Mouse (Mus musculus) heart, adult 9 months (tissue): Measurements from ENCODE around the gene Tmem269.

Source experiments
- DNase-seq, 2 experiments: peaks; one replicate each; pipeline ENCODE4 v3.0.0; 2022; ENCODE audit warnings: low spot score in 2 of 2

Tmem269 gene

DNA sequence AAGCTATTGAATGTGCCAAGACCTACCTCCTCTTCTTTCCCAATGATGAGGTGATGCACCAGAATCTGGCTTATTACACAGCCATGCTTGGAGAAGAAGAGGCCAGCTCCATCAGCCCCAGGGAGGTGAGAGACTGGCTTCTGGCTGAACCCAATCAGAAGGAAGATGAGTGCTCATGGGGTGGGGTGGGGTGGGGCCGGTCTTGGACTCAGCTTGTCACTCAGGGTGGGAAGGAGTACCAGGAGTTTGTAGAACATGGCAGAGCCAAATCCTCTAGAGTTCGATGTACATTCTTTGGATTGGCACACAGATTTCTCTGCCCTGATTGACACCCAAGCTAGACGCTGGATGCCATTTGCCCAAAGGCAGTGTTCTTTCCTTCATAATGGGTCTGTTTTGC is 20.6 kb upstream of the Tmem269 start:
- DNase-seq: no peak

- no peak for DNase-seq
Measured at GRCm38 (mm10) chr4:119234348-119234747, 16.3 kb upstream of the Tmem269 start.

- DNase-seq: peak; percentile 45 to 55
Measured at GRCm38 (mm10) chr4:119233256-119233901, 15.4 kb upstream of the Tmem269 start.

GRCm38 (mm10) chr4:119232410-119233255 is 14.6 kb upstream of the Tmem269 start, which contains the start of the genes AU022252 and P3h1:
TSS of gene AU022252 (minus strand) at chr4:119232712.
TSS of gene P3h1 (plus strand) at chr4:119232915.
- DNase-seq: peak; percentile 100

GRCm38 (mm10) chr4:119226751-119227150 is 8.7 kb upstream of the Tmem269 start:
- DNase-seq: no peak

GRCm38 (mm10) chr4:119225719-119226118 is 7.7 kb upstream of the Tmem269 start:
- DNase-seq: no peak

DNA sequence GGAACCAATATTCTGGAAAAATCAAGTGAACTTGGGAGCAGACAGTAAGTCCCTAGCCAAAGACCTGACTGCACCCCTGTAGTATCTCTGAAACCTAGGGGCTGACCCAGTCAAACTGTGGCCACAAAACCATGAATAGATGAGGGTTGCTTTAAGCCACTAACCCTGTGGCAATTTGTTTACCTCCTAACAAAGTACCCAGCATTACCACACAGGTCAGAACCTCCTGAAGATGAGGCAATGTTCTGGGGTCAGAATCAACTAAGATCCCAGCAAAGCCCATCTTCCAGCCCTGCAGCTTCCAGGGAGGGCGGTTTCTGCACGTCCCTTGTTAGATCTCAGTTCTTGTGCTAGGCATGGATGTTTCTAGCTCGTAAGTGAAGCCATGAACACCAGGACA is 6.5 kb upstream of the Tmem269 start:
- DNase-seq: no peak

DNA sequence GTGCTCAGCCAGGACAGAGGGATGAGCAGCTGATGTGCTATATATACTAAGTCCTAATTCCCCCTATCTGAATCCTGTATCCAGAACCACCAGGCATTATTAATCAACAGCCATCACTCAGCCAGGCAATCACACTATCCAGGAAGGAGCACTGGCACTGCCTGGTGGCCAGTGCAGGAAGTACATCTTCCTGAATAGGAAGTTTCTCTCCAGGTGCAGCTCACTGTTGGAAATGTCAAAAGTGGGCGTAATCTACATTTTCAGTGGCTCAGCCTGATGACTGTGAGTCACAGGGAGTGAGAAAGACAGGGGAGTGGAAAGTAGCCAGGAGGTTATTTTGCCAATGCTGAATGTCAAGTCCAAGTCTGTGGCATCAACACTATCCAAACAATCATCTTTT is 5.7 kb upstream of the Tmem269 start:
- no peak for DNase-seq

GRCm38 (mm10) chr4:119216667-119217066 is 1.4 kb downstream of the Tmem269 start:
- no peak for DNase-seq

DNA sequence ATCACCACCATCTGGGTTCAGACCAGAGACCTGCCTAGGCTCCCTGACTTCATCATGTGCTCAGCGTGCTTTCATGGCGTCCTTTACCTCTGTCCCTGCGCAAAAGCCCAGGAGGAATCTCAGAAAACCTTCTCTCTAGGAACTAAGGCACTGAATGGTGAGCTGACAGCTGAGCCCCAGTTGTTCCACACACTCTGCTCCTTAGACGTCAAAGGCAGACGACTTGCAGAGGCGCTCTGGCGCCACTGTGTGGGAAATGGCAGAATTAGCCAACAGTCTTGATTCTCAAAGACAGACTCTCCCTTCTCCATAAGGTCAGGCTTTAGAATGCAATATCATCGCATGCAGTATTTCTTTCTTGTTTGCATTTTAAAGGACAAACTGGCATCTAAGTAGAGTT is 13.3 kb downstream of the Tmem269 start:
- no peak for DNase-seq

- DNase-seq: no peak
Measured at GRCm38 (mm10) chr4:119198105-119198504, 19.9 kb downstream of the Tmem269 start.

DNA sequence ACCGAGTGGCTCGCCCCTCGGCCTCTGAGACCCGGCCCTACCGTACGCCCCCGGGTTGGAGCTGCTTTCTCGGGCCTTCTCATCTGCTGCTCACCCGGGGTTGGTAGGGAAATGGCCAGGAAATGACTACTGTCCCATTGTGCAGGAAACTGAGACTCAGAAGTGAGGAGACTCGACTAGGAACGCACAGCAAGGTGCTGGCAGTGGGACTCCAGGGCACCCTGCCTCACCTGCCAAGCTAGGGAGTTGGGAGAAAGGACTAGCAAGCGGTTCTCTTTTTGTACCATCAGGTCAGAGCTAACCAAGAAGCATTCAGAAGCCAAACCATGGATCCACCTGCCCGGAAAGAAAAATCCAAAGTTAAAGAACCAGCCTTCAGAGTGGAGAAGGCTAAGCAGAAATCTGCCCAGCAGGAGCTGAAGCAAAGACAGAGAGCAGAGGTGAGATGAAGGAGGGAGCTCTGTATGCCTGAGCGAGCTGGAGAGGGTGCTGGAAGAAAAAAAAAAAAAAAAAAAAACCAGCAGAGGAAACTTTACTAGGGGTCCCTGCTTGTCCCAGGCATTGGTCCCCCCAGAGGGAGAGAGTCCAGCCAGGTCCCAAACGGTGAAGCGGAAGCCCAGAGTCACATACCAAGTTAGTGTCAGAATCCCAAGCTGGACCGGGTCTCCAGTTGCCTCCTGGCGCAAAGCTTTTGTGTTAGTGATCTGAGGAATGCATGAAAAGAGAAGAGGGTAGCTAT is 22.3 kb downstream of the Tmem269 start:
- no peak for DNase-seq

- DNase-seq: peak; percentile 79 to 82
Measured at GRCm38 (mm10) chr4:119194909-119195581, 23.0 kb downstream of the Tmem269 start, which contains the start of gene Svbp. TSS of gene Svbp (plus strand) at chr4:119195306.

DNA sequence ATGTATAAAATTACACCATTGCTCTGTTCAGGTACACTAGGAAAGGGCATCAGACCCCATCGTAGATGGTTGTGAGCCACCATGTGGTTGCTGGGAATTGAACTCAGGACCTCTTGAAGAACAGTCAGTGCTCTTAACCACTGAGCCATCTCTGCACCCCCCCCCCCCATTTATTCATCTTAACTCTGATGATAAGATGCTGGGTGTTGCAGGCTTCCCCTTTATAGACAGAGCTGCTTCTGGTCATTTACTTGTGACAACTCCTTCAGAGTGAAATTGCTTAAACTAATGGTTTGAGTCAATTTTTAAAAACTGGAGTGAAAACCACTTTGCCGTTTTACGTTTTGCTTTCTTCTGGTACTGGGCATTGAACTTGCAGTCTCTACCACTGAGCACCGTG is 25.3 kb downstream of the Tmem269 start:
- no peak for DNase-seq

DNA sequence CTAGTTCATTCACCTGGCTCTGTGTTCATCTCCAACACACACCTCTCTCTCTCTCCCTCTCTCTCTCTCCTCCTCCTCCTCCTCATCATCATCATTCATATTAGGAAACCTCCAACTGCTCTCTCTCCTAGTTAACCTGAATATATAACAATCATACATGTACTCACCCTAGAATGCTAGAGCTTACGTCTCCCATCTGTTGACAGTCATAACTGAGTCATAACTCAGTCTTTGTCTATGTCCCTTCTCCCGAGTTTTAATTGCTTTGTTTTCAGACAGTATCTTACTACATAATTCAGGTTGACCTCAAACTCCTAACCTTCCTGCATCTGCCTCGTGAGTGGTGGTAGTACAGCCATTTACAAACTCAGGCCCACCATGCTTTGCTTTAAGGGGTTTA is 26.7 kb downstream of the Tmem269 start:
- no peak for DNase-seq

GRCm38 (mm10) chr4:119190618-119191017 is 27.4 kb downstream of the Tmem269 start:
- no peak for DNase-seq

DNA sequence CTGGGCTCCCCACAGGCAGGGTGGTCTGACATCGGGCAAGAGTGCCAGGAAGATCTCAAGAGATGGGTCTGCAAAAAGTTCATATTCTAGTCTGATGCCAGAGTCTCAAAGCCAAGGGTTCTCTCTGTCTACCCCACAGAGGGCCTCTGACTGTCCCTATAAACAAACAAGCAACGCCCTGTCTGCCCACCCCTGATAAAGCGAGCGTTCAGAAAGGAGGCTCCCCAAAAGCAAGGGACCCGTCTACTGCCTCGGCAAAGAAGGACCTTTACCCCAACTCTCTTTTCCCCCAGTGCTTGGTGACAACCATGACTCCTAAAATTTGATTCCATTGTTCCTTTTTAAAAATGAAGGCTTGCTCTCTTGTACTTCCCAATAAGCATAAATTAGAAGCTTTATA is 28.2 kb downstream of the Tmem269 start, which contains the start of gene Ermap:
Ermap (minus strand) TSS at position 148 of the 400 bp plus-strand sequence.
- DNase-seq: no peak

GRCm38 (mm10) chr4:119189392-119189791 is 28.6 kb downstream of the Tmem269 start:
- no peak for DNase-seq

DNA sequence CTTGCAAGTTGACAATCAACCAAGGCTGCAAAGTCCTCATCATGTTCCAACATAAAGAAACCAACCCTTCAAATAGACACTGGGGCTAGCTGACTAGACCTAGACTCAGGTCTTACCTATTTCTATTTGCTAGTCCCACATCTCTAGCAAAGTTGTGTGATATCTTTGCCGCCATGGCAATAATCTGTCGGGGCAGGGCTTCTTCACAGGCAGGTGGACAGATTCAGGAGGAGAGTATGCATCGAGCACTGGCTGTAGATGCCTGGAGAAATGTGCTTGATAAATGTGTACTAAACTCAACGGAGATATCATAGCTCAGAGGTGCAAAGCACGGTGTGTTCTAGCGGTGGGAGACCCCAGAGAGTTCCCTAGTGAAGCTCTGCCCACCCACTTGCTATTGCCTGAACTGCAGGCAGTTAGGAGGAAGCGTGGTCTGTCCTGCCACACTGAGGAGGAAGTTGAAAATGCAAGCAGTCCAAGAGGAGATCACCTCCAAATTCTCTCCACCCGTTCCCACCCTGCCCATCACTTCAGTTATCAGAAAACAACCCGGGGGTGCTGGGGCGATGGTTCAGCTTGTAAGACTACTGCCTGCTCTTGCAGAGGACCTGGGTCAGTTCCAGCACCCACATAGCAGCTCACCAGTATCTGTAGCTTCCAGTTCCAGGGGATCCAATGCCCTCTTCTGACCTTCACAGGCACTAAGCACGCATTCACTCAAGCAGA is 29.8 kb downstream of the Tmem269 start:
- no peak for DNase-seq

DNA sequence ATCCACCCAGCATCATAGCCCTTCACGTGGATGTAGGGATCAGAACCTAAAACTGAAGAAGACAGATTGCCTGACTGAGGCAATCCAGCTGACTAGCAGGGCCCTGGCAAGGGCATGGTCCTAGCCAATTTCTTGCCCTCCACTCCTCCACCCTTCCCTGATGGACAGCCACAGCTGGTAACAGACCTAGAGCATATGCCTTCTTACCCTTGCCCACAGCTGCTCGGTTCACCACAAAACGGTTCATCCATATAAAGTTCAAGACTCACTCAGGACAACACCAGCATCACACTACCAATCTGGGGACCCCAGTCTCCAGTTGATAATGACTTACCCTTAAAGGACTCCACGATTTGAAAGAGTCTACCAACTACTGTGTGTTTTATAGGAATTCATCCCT is 32.2 kb downstream of the Tmem269 start:
- no peak for DNase-seq

GRCm38 (mm10) chr4:119183525-119183924 is 34.5 kb downstream of the Tmem269 start:
- DNase-seq: no peak
